Mouse (Mus musculus) megakaryocyte, embryonic 14.5 days (primary cell): ENCODE data around the gene Mt4.

Experiments used
- FLI1 ChIP-seq: IDR thresholded peaks from 2 replicates; pipeline ENCODE4 v1.6.1; 2012; ENCODE audit warnings: low read length, inconsistent platforms, mixed read lengths
- GATA1 ChIP-seq: IDR thresholded peaks from 3 replicates; pipeline ENCODE4 v1.6.1; 2012; ENCODE audit warnings: mixed read lengths, low read length, inconsistent platforms, borderline replicate concordance

GRCm38 (mm10) chr8:94172075-94172808 is 35.2 kb downstream of the Mt4 start, which contains the start of gene Mt2:
- TF ChIP-seq FLI1 (no peak), GATA1 (no peak)
